Mouse (Mus musculus): ENCODE results near the gene Abcb6.

DNA sequence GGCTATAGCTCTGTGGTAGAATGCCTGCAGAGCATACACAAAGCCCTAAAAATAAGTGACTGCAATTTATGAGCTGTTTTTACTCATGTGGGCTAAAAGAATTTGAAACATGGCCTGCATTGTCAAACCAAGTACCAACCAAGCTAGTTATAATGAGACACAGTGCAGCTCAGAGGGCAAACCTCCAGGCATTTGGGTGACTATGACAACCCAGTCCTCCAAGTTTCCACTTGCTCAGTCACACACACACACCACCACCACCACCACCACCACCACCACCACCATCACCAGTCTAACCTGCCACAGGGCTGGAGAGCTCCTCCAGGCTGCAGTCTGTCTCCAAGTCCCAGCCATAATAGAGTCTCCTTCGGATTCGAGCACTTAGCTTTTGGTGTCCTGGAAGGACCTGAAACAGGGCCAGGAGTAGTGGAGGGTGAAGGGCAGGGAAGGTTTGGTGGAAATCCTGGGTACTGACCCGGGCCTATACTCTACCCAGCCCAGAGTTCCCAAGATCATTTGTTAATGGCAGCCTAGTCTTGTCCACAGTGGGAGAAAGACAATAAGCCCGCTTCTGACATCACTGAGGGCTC is 39.5 kb downstream of the Abcb6 start:
- no peak for TF ChIP-seq GATA1 (IDR thresholded peaks at IDR 0.05; ENCODE audit: low read length)
- no peak for TF ChIP-seq TAL1 (IDR thresholded peaks at IDR 0.05; ENCODE audit: low read length)

Measured in erythroblast, embryonic 14.5 days (primary cell).